Mouse (Mus musculus) small intestine, adult 2 months (tissue): Measurements from ENCODE around the gene Tmem131.

Source experiments
- CTCF ChIP-seq: fragments of 200-500 bp; IDR thresholded peaks from 2 replicates; pipeline ENCODE4 v1.5.1; 2012; ENCODE audit warnings: low read depth, mild to moderate bottlenecking, control low read depth, inconsistent platforms, low read length, moderate library complexity, mixed read lengths; ENCODE audit not compliant: insufficient replicate concordance, insufficient read length; ENCODE audit errors: extremely low read depth
- POLR2A ChIP-seq: fragments of 200-500 bp; IDR thresholded peaks from 2 replicates; pipeline ENCODE4 v1.6.1; 2012; ENCODE audit warnings: low read depth, mild to moderate bottlenecking, control low read depth, inconsistent platforms, low read length, moderate library complexity

GRCm38 (mm10) chr1:36925781-36926180 is 17.7 kb downstream of the Tmem131 start:
- no peak for TF ChIP-seq CTCF
- TF ChIP-seq POLR2A = no peak
